Mouse (Mus musculus): ENCODE data around the gene Tut7.

DNA sequence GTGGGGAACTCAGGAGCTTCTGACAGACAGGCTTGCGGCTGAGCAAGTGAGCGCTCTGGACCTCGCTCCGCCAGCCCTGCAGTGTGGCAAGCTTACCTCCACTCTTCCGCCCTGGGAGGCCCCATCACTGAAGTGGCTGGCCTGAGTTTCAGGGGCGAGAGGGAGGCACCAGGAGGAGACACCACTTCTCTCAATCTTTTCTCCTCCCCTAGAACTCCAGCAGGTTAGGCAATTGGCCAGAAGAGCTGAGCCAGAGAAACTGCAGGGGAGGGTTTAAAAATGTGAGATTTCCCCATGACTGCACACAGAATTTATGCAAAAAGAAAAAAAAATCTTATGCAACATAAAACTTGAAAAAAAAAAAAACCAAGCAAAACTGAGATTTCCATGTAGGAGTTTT is 21.9 kb downstream of the Tut7 start:
- no peak for TF ChIP-seq CTCF (IDR thresholded peaks at IDR 0.05; ENCODE audit: borderline replicate concordance, control insufficient read depth, extremely low read depth, insufficient read depth, low read length, poor library complexity)
- TF ChIP-seq POLR2A (IDR thresholded peaks at IDR 0.05; ENCODE audit: control insufficient read depth, extremely low read depth, insufficient read depth, low read length, poor library complexity): no peak

All from thymus, adult 2 months (tissue).